Mouse (Mus musculus) kidney, postnatal 36 days (tissue): ENCODE data around the gene Klra3.
"Not testable (repeated sequence)": the region's sequence is repeated elsewhere in the genome, so short reads cannot be mapped to it uniquely, and the experiment has no call there.

Source experiments
- DNase-seq, 2 experiments: peaks; one replicate each; pipeline ENCODE4 v3.0.0; 2021 to 2022; ENCODE audit warnings: mixed read lengths in 2 of 2

Gene Klra3

GRCm38 (mm10) chr6:130337411-130337810 is at the start of gene Klra3:
TSS of gene Klra3 (minus strand) at chr6:130337574.
- no peak for DNase-seq

GRCm38 (mm10) chr6:130386750-130387149 is 49.4 kb upstream of the Klra3 start, which contains the start of gene Klra1:
TSS of gene Klra1 (minus strand) at chr6:130386874.
- DNase-seq = no peak

DNA sequence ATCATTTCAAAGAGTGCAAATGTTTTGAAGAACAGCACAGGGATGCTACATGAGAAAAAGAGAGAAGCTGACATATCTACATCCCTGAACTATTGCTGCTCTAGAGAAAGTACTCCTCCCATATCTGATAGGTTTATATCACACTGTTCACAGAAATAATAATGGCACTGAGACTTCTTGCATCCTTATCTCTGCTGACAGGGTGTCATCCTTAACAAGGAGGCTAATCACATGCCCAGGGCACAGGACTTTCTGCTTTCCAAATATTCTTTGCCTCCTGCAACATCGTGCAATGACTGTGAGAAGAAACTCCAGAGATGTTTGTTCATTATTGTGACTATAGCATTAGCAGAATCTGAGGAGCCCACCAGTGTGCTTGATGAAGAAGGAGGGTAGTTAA is 48.4 kb upstream of the Klra3 start:
- no peak for DNase-seq

DNA sequence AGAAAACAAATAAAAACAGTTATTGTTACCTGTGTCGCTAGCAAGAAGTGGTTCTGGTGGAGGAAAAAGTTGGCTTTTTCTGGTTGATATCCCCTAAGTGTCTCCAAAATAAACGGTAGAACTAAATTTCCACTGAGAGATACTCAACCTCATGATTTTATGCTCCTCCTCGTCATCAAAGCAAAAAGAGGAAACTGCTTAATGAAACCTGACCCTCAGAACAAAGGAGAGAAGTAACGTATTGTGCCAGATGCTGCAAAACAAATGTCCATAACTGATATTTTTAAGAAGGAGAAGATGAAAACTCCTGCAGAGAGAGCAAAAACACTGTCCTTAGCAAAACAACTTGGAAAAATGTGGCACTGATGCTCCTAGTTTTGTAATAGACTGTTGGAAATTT is 45.0 kb upstream of the Klra3 start:
- no peak for DNase-seq

- DNase-seq = not testable (repeated sequence)
These were observed 8.0 kb upstream of the Klra3 start for GRCm38 (mm10) chr6:130345381-130345780.

GRCm38 (mm10) chr6:130341973-130342372 is 4.6 kb upstream of the Klra3 start:
- DNase-seq = not testable (repeated sequence)

DNA sequence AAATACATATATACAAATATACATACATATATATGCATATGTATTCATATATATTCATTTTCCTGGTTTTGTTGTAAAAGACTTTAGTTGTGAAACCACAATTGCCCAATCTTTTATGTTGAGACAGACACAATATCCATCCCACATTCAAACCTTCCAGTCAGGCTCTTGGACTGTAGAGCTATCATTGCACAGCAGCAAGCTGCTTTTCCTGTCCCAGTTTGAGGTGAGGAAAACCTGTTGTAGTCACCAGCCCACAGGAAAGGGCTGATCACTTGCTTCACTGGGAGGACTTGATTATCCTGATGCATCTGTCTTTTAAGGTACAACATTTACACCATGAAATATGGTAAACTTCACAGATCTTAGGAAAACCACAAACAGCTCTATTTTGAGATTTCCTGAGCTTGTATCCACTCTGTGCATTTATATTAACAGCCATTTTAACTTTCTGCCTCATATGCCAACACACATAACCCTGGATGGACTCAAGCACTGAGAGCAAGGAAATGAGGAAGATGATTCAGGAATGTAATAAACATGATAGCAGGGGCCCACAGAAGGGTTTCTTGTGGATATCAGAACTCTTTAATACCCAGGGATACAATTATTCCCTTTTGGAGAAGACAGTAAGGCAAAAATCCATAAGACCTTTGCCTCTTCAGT is 49.3 kb downstream of the Klra3 start:
- DNase-seq = no peak

DNA sequence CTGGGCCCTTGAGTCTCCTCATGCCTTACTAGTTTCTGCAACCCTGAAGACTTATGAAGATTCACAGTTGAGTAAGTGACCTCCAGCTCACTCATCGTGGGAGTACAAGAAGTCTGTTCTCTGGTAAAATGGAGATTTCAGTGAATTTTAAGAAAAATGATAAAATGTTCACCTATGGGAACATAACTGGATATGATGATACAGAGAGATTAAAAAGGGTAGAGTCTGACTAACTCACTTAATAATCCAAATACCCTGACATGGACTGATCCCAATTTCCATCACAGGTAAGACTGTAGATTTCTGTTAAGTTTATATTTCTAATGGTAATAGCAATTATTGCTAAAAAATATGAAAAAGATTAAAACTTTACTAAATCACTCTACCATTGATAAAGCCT is 55.5 kb downstream of the Klra3 start, which contains the start of gene Klra10:
Klra10 (minus strand) TSS at position 101 of the 400 bp plus-strand sequence.
- not testable (repeated sequence) for DNase-seq
